Mouse (Mus musculus) thymus, postnatal 14 days (tissue): ENCODE results near the gene Ssr2.

ENCODE experiments used
- DNase-seq: peaks from one replicate; pipeline ENCODE4 v3.0.0; 2021

Gene Ssr2

GRCm38 (mm10) chr3:88627535-88627934 is 51.9 kb downstream of the Ssr2 start:
- no peak for DNase-seq

GRCm38 (mm10) chr3:88628766-88629165 is 53.1 kb downstream of the Ssr2 start:
- DNase-seq = no peak

GRCm38 (mm10) chr3:88629244-88629643 is 53.6 kb downstream of the Ssr2 start:
- no peak for DNase-seq

- DNase-seq = no peak
Measured at GRCm38 (mm10) chr3:88630018-88630417, 54.3 kb downstream of the Ssr2 start.

- no peak for DNase-seq
Measured at GRCm38 (mm10) chr3:88630849-88631341, 55.2 kb downstream of the Ssr2 start.

GRCm38 (mm10) chr3:88631921-88632587 is 56.4 kb downstream of the Ssr2 start:
- peak; percentile 38 for DNase-seq

- DNase-seq = no peak
Measured at GRCm38 (mm10) chr3:88633056-88633455, 57.4 kb downstream of the Ssr2 start.

- no peak for DNase-seq
Measured at GRCm38 (mm10) chr3:88635506-88636275, 60.0 kb downstream of the Ssr2 start.

- DNase-seq = no peak
Measured at GRCm38 (mm10) chr3:88636555-88636986, 60.9 kb downstream of the Ssr2 start.

- DNase-seq = no peak
Measured at GRCm38 (mm10) chr3:88637134-88637533, 61.5 kb downstream of the Ssr2 start.
